Mouse (Mus musculus): ENCODE measurements around the gene Usp2. TPM values are rescaled to one million over a fixed set of nuclear protein-coding genes. Genes with fewer than 3 reads are reported as not detected.

The Usp2 gene
- total and polyA plus RNA-seq, 3 experiments, result 2.1 to 2.3 (median 2.2) TPM

GRCm38 (mm10) chr9:44079997-44080780, 13.4 kb downstream of the Usp2 start:
- Histone ChIP-seq H3K36me3 (replicated peaks in 1 of 2; ENCODE audit: control insufficient read depth in 1 of 2, insufficient read depth in 1 of 2, low read length in 1 of 2) (no peaks in the 10 kb centered on the region), H3K79me2 (replicated peaks; ENCODE audit: control insufficient read depth, extremely low read depth, insufficient read depth, poor library complexity, severe bottlenecking) (no peaks in the 10 kb centered on the region), H3K4me3 (replicated peaks in 1 of 3; ENCODE audit: low read depth in 2 of 3, low read length in 2 of 3, poor library complexity in 1 of 3) (no peak overlapping the region), H3K27me3 (replicated peaks) (peaks cover 64% of the 10 kb centered on the region), H3K9ac (ENCODE audit: insufficient read depth, low read depth) (no peak overlapping the region), H3K9me3 (replicated peaks; ENCODE audit: low read length) (no peaks in the 10 kb centered on the region), H3K27ac (ENCODE audit: insufficient read depth, low read depth) (no peak overlapping the region), H3K4me2 (ENCODE audit: insufficient read depth, low read depth, poor library complexity, severe bottlenecking) (no peak overlapping the region), H3K4me1 (ENCODE audit: control insufficient read depth in 1 of 2, insufficient read depth in 2 of 2) (peaks cover 2 to 25% of the 10 kb centered on the region in 2 experiments; a peak in 3 of 4 replicates)
- TF ChIP-seq CHD2 (IDR thresholded peaks at IDR 0.05; ENCODE audit: low read length) (no peak), RAD21 (IDR thresholded peaks at IDR 0.05; ENCODE audit: low read depth, low read length) (no peak), ZNF384 (IDR thresholded peaks at IDR 0.05; ENCODE audit: low read depth, low read length) (no peak), MAFK (IDR thresholded peaks at IDR 0.05; ENCODE audit: insufficient replicate concordance, low read length) (no peak), IRF4 (IDR thresholded peaks at IDR 0.05; ENCODE audit: low read depth, low read length) (no peak), HCFC1 (IDR thresholded peaks at IDR 0.05; ENCODE audit: low read depth, low read length) (no peak), MYC (IDR thresholded peaks at IDR 0.05; ENCODE audit: low read depth, low read length) (no peak), USF1 (IDR thresholded peaks at IDR 0.05; ENCODE audit: low read depth, low read length) (no peak), TBP (conservative IDR thresholded peaks at IDR 0.05; ENCODE audit: low read depth, low read length) (no peak), MAZ (IDR thresholded peaks at IDR 0.05; ENCODE audit: low read depth, low read length) (no peak)
- dilution Hi-C loops (cut with MboI; ENCODE audit: extremely low pct_ligation_motif_present, extremely low pct_unique_long_range_greater_than_20kb, low sequenced_read_pairs) (no loop called here), in situ Hi-C loops (cut with MboI; ENCODE audit: low pct_ligation_motif_present, low pct_unique_long_range_greater_than_20kb, low sequenced_read_pairs) (no loop called here)
- no peak for DNase-seq (ENCODE audit: extremely low read depth)

GRCm38 (mm10) chr9:44080953-44081352, 14.1 kb downstream of the Usp2 start:
- Histone ChIP-seq H3K79me2 (replicated peaks; ENCODE audit: control insufficient read depth, extremely low read depth, insufficient read depth, poor library complexity, severe bottlenecking) (no peaks in the 10 kb centered on the region), H3K27me3 (replicated peaks) (peaks cover 64% of the 10 kb centered on the region), H3K36me3 (replicated peaks in 1 of 2; ENCODE audit: control insufficient read depth in 1 of 2, insufficient read depth in 1 of 2, low read length in 1 of 2) (no peaks in the 10 kb centered on the region), H3K4me1 (ENCODE audit: control insufficient read depth in 1 of 2, insufficient read depth in 2 of 2) (peaks cover 2 to 31% of the 10 kb centered on the region in 2 experiments; a peak in 3 of 4 replicates), H3K9me3 (replicated peaks; ENCODE audit: low read length) (no peaks in the 10 kb centered on the region), H3K9ac (ENCODE audit: insufficient read depth, low read depth) (no peak overlapping the region), H3K4me3 (replicated peaks in 1 of 3; ENCODE audit: low read depth in 2 of 3, low read length in 2 of 3, poor library complexity in 1 of 3) (no peak overlapping the region), H3K27ac (ENCODE audit: insufficient read depth, low read depth) (no peak overlapping the region), H3K4me2 (ENCODE audit: insufficient read depth, low read depth, poor library complexity, severe bottlenecking) (no peak overlapping the region)
- no peak for TF ChIP-seq MYC (IDR thresholded peaks at IDR 0.05; ENCODE audit: low read depth, low read length)
- no peak for TF ChIP-seq HCFC1 (IDR thresholded peaks at IDR 0.05; ENCODE audit: low read depth, low read length)
- no peak for TF ChIP-seq CHD1 (IDR thresholded peaks at IDR 0.05; ENCODE audit: low read depth, low read length)
- TF ChIP-seq JUN (IDR thresholded peaks at IDR 0.05; ENCODE audit: insufficient read depth, low read depth, low read length), result no peak
- no peak for TF ChIP-seq RAD21 (IDR thresholded peaks at IDR 0.05; ENCODE audit: low read depth, low read length)
- TF ChIP-seq ZNF384 (IDR thresholded peaks at IDR 0.05; ENCODE audit: low read depth, low read length), result no peak
- TF ChIP-seq UBTF (IDR thresholded peaks at IDR 0.05; ENCODE audit: low read depth, low read length), result no peak
- dilution Hi-C loops (cut with MboI; ENCODE audit: extremely low pct_ligation_motif_present, extremely low pct_unique_long_range_greater_than_20kb, low sequenced_read_pairs) (no loop called here), in situ Hi-C loops (cut with MboI; ENCODE audit: low pct_ligation_motif_present, low pct_unique_long_range_greater_than_20kb, low sequenced_read_pairs) (no loop called here)
- no peak for DNase-seq (ENCODE audit: extremely low read depth)

Measured in CH12.LX (cell line).